Mouse (Mus musculus): ENCODE results near the gene Tut7.
A peak's percentile ranks its signal among the peaks of the same experiment; 100 is the strongest.
"Not testable (repeated sequence)": the region's sequence is repeated elsewhere in the genome, so short reads cannot be mapped to it uniquely, and the experiment has no call there.

Gene Tut7

GRCm38 (mm10) chr13:59832871-59833270 is 9.9 kb upstream of the Tut7 start:
- no peak for DNase-seq (ENCODE audit: low read depth, low spot score)

GRCm38 (mm10) chr13:59832454-59832853 is 9.5 kb upstream of the Tut7 start:
- no peak for DNase-seq (ENCODE audit: low read depth, low spot score)

GRCm38 (mm10) chr13:59825966-59826365 is 3.0 kb upstream of the Tut7 start:
- no peak for DNase-seq (ENCODE audit: low read depth, low spot score)

- DNase-seq (ENCODE audit: low read depth, low spot score) = no peak
Observed at GRCm38 (mm10) chr13:59820836-59821235, 2.1 kb downstream of the Tut7 start.

GRCm38 (mm10) chr13:59820114-59820513 is 2.8 kb downstream of the Tut7 start:
- no peak for DNase-seq (ENCODE audit: low read depth, low spot score)

GRCm38 (mm10) chr13:59817352-59817751 is 5.6 kb downstream of the Tut7 start:
- DNase-seq (ENCODE audit: low read depth, low spot score) = no peak

- DNase-seq (ENCODE audit: low read depth, low spot score) = no peak
Observed at GRCm38 (mm10) chr13:59814109-59814591, 8.8 kb downstream of the Tut7 start.

GRCm38 (mm10) chr13:59811581-59811980 is 11.4 kb downstream of the Tut7 start:
- DNase-seq (ENCODE audit: low read depth, low spot score) = no peak

GRCm38 (mm10) chr13:59801000-59801399 is 21.9 kb downstream of the Tut7 start:
- no peak for DNase-seq (ENCODE audit: low read depth, low spot score)

- DNase-seq (ENCODE audit: low read depth, low spot score) = no peak
Observed at GRCm38 (mm10) chr13:59800077-59800476, 22.9 kb downstream of the Tut7 start.

- DNase-seq (ENCODE audit: low read depth, low spot score) = no peak
Observed at GRCm38 (mm10) chr13:59798306-59798705, 24.6 kb downstream of the Tut7 start.

GRCm38 (mm10) chr13:59796466-59796848 is 26.5 kb downstream of the Tut7 start:
- DNase-seq (ENCODE audit: low read depth, low spot score) = no peak

GRCm38 (mm10) chr13:59795807-59796465 is 27.0 kb downstream of the Tut7 start:
- DNase-seq (ENCODE audit: low read depth, low spot score) = no peak

- DNase-seq (ENCODE audit: low read depth, low spot score) = no peak
Observed at GRCm38 (mm10) chr13:59794786-59795185, 28.2 kb downstream of the Tut7 start.

- no peak for DNase-seq (ENCODE audit: low read depth, low spot score)
Observed at GRCm38 (mm10) chr13:59782145-59782544, 40.8 kb downstream of the Tut7 start, which contains the start of gene Gm49354. Gene Gm49354 (minus strand): TSS chr13:59782245.

GRCm38 (mm10) chr13:59779744-59780264 is 43.1 kb downstream of the Tut7 start:
- DNase-seq (ENCODE audit: low read depth, low spot score) = not testable (repeated sequence)

GRCm38 (mm10) chr13:59779213-59779612 is 43.7 kb downstream of the Tut7 start:
- no peak for DNase-seq (ENCODE audit: low read depth, low spot score)

- no peak for DNase-seq (ENCODE audit: low read depth, low spot score)
Observed at GRCm38 (mm10) chr13:59775168-59775567, 47.8 kb downstream of the Tut7 start.

- DNase-seq (ENCODE audit: low read depth, low spot score) = no peak
Observed at GRCm38 (mm10) chr13:59771257-59771656, 51.7 kb downstream of the Tut7 start.

GRCm38 (mm10) chr13:59770847-59771246 is 52.1 kb downstream of the Tut7 start:
- no peak for DNase-seq (ENCODE audit: low read depth, low spot score)

GRCm38 (mm10) chr13:59770164-59770562 is 52.8 kb downstream of the Tut7 start:
- peak; percentile 66 for DNase-seq (ENCODE audit: low read depth, low spot score)

GRCm38 (mm10) chr13:59769296-59770163 is 53.4 kb downstream of the Tut7 start, which contains the start of gene Isca1:
Gene Isca1 (minus strand): TSS chr13:59769810.
- DNase-seq (ENCODE audit: low read depth, low spot score) = peak; percentile 96

All from retina, postnatal 7 days (tissue).